Mouse (Mus musculus) forebrain, embryonic 15.5 days (tissue): ENCODE measurements at regions not wholly inside any gene's neighbourhood (a gene's known extent, or its start where the extent isn't known, plus 50 kb on each side); places are given as distances from the start of the nearest gene placed in this dataset.

Experiments
- ATAC-seq: fragments of 200-750 bp; cut with Nextera tagmentation; replicated peaks from 2 replicates; pipeline ENCODE4 v1.8.0; 2017; ENCODE audit warnings: mild to moderate bottlenecking, moderate TSS enrichment, moderate library complexity
- H3K27ac ChIP-seq: fragments of 300-500 bp; sonication (generic); replicated peaks from 2 replicates; pipeline ENCODE4 v1.5.1; 2015; ENCODE audit warnings: mild to moderate bottlenecking, inconsistent platforms
- H3K27me3 ChIP-seq: fragments of 300-500 bp; sonication (generic); 2 replicates; pipeline ENCODE4 v1.6.1; 2015; ENCODE audit warnings: inconsistent platforms
- H3K36me3 ChIP-seq: fragments of 300-500 bp; sonication (generic); 2 replicates; pipeline ENCODE4 v1.6.1; 2015; ENCODE audit warnings: mild to moderate bottlenecking, inconsistent platforms
- H3K4me1 ChIP-seq: fragments of 300-500 bp; sonication (generic); 2 replicates; pipeline ENCODE4 v1.6.1; 2015; ENCODE audit warnings: inconsistent platforms
- H3K4me2 ChIP-seq: fragments of 300-500 bp; sonication (generic); replicated peaks from 2 replicates; pipeline ENCODE4 v1.6.1; 2015; ENCODE audit warnings: mild to moderate bottlenecking, inconsistent platforms
- H3K4me3 ChIP-seq: fragments of 300-500 bp; sonication (generic); 2 replicates; pipeline ENCODE4 v1.5.1; 2015; ENCODE audit warnings: mild to moderate bottlenecking, inconsistent platforms
- H3K9ac ChIP-seq: fragments of 300-500 bp; sonication (generic); replicated peaks from 2 replicates; pipeline ENCODE4 v1.6.1; 2015; ENCODE audit warnings: mild to moderate bottlenecking, inconsistent platforms
- H3K9me3 ChIP-seq: fragments of 300-500 bp; sonication (generic); 2 replicates; pipeline ENCODE4 v1.6.1; 2016; ENCODE audit warnings: inconsistent platforms
- WGBS: fragments of 180-500 bp; shearing (Covaris S2); methylation state at CpG from one replicate; pipeline ENCODE4 v1.1.7; 2015; ENCODE audit warnings: mixed read lengths; 5-methylcytosine and 5-hydroxymethylcytosine counted together

- WGBS: 55% methylated on average over 8 of the region's 8 CpGs
- Histone ChIP-seq H3K4me1 (no peaks in the 10 kb centered on the region), H3K27ac (no peak overlapping the region), H3K4me3 (no peak overlapping the region), H3K9ac (no peak overlapping the region), H3K27me3 (no peaks in the 10 kb centered on the region), H3K36me3 (no peaks in the 10 kb centered on the region), H3K9me3 (no peaks in the 10 kb centered on the region), H3K4me2 (no peak overlapping the region)
- ATAC-seq: no peak
These were observed 412.1 kb upstream of the Itga1 start for GRCm38 (mm10) chr13:115513914-115514313.

GRCm38 (mm10) chr13:115512214-115512613 is 410.4 kb upstream of the Itga1 start:
- no peaks in the 10 kb centered on the region for H3K4me1 ChIP-seq
- no peaks in the 10 kb centered on the region for H3K9me3 ChIP-seq
- H3K27ac ChIP-seq: no peak overlapping the region
- H3K36me3 ChIP-seq: no peaks in the 10 kb centered on the region
- H3K27me3 ChIP-seq: no peaks in the 10 kb centered on the region
- ATAC-seq: no peak
- H3K4me2 ChIP-seq: no peak overlapping the region
- H3K4me3 ChIP-seq: no peak overlapping the region
- no peak overlapping the region for H3K9ac ChIP-seq

GRCm38 (mm10) chr13:115508646-115509045 is 406.9 kb upstream of the Itga1 start:
- Histone ChIP-seq H3K36me3 (no peaks in the 10 kb centered on the region), H3K9ac (no peak overlapping the region), H3K9me3 (peaks cover 5% of the 10 kb centered on the region), H3K4me2 (no peak overlapping the region), H3K4me1 (no peaks in the 10 kb centered on the region), H3K4me3 (no peak overlapping the region), H3K27ac (no peak overlapping the region), H3K27me3 (no peaks in the 10 kb centered on the region)
- WGBS: 48% methylated on average over 3 of the region's 3 CpGs
- ATAC-seq: no peak; the same call in 1 of the 2 replicates

- ATAC-seq: no peak
- no peak overlapping the region for H3K4me2 ChIP-seq
- H3K4me1 ChIP-seq: no peaks in the 10 kb centered on the region
- no peaks in the 10 kb centered on the region for H3K27me3 ChIP-seq
- 60% methylated on average over 4 of the region's 4 CpGs for WGBS
- no peaks in the 10 kb centered on the region for H3K36me3 ChIP-seq
- no peak overlapping the region for H3K4me3 ChIP-seq
- no peak overlapping the region for H3K9ac ChIP-seq
- H3K9me3 ChIP-seq: no peaks in the 10 kb centered on the region
- H3K27ac ChIP-seq: no peak overlapping the region
These were observed 392.6 kb upstream of the Itga1 start for GRCm38 (mm10) chr13:115494399-115494798.

- ATAC-seq: no peak
- Histone ChIP-seq H3K27me3 (no peaks in the 10 kb centered on the region), H3K36me3 (no peaks in the 10 kb centered on the region), H3K4me1 (no peaks in the 10 kb centered on the region), H3K9me3 (no peaks in the 10 kb centered on the region), H3K4me2 (no peak overlapping the region), H3K4me3 (no peak overlapping the region), H3K9ac (no peak overlapping the region), H3K27ac (no peak overlapping the region)
- WGBS: 48% methylated on average over 2 of the region's 2 CpGs
These were observed 374.1 kb upstream of the Itga1 start for GRCm38 (mm10) chr13:115475861-115476260.

GRCm38 (mm10) chr13:115465689-115466088 is 363.9 kb upstream of the Itga1 start:
- Histone ChIP-seq H3K36me3 (no peaks in the 10 kb centered on the region), H3K4me1 (no peaks in the 10 kb centered on the region), H3K9ac (no peak overlapping the region), H3K4me2 (no peak overlapping the region), H3K27ac (no peak overlapping the region), H3K9me3 (no peaks in the 10 kb centered on the region), H3K4me3 (no peak overlapping the region), H3K27me3 (no peaks in the 10 kb centered on the region)
- WGBS: 73% methylated on average over 6 of the region's 6 CpGs
- ATAC-seq: no peak

- H3K36me3 ChIP-seq: no peaks in the 10 kb centered on the region
- H3K9ac ChIP-seq: no peak overlapping the region
- ATAC-seq: no peak
- 5% methylated on average over 1 of the region's 1 CpGs for WGBS
- no peak overlapping the region for H3K4me3 ChIP-seq
- H3K27me3 ChIP-seq: no peaks in the 10 kb centered on the region
- no peak overlapping the region for H3K27ac ChIP-seq
- H3K4me2 ChIP-seq: no peak overlapping the region
- H3K9me3 ChIP-seq: no peaks in the 10 kb centered on the region
- H3K4me1 ChIP-seq: no peaks in the 10 kb centered on the region
These were observed 349.5 kb upstream of the Itga1 start for GRCm38 (mm10) chr13:115451244-115451643.

GRCm38 (mm10) chr13:115427091-115428033 is 325.6 kb upstream of the Itga1 start:
- H3K4me3 ChIP-seq: no peak overlapping the region
- H3K27ac ChIP-seq: no peak overlapping the region
- 0 out of 2 replicates have a peak, but pooled peaks have one; percentile 29 for ATAC-seq
- no peak overlapping the region for H3K9ac ChIP-seq
- WGBS: 19% methylated on average over 12 of the region's 12 CpGs
- H3K9me3 ChIP-seq: no peaks in the 10 kb centered on the region
- peaks cover 8% of the 10 kb centered on the region for H3K4me1 ChIP-seq
- H3K27me3 ChIP-seq: no peaks in the 10 kb centered on the region
- no peak overlapping the region for H3K4me2 ChIP-seq
- H3K36me3 ChIP-seq: no peaks in the 10 kb centered on the region

- ATAC-seq: no peak; the same call in 1 of the 2 replicates
These were observed 324.1 kb upstream of the Itga1 start for GRCm38 (mm10) chr13:115425610-115426562.

GRCm38 (mm10) chr13:115423761-115424160 is 322.0 kb upstream of the Itga1 start:
- H3K4me3 ChIP-seq: no peak overlapping the region
- WGBS: 81% methylated on average over 3 of the region's 3 CpGs
- H3K36me3 ChIP-seq: no peaks in the 10 kb centered on the region
- no peak overlapping the region for H3K4me2 ChIP-seq
- no peak overlapping the region for H3K27ac ChIP-seq
- H3K27me3 ChIP-seq: no peaks in the 10 kb centered on the region
- peaks cover 8% of the 10 kb centered on the region for H3K4me1 ChIP-seq
- H3K9me3 ChIP-seq: no peaks in the 10 kb centered on the region
- no peak overlapping the region for H3K9ac ChIP-seq
- no peak for ATAC-seq

More at GRCm38 (mm10) chr13:115425610-115426562, 324.1 kb upstream of the Itga1 start:
- Histone ChIP-seq H3K4me2 (no peak overlapping the region), H3K36me3 (no peaks in the 10 kb centered on the region), H3K27me3 (no peaks in the 10 kb centered on the region), H3K27ac (no peak overlapping the region), H3K9ac (no peak overlapping the region), H3K9me3 (no peaks in the 10 kb centered on the region), H3K4me3 (no peak overlapping the region), H3K4me1 (peaks cover 8% of the 10 kb centered on the region)
- 17% methylated on average over 8 of the region's 8 CpGs for WGBS

GRCm38 (mm10) chr13:115421483-115421882 is 319.7 kb upstream of the Itga1 start:
- Histone ChIP-seq H3K27ac (no peak overlapping the region), H3K9me3 (no peaks in the 10 kb centered on the region), H3K4me1 (no peaks in the 10 kb centered on the region), H3K27me3 (no peaks in the 10 kb centered on the region), H3K4me2 (no peak overlapping the region), H3K36me3 (no peaks in the 10 kb centered on the region), H3K9ac (no peak overlapping the region), H3K4me3 (no peak overlapping the region)
- peak; percentile 68; the same call in 1 of the 2 replicates for ATAC-seq
- WGBS: 13% methylated on average over 1 of the region's 1 CpGs

GRCm38 (mm10) chr13:115417829-115418228 is 316.1 kb upstream of the Itga1 start:
- Histone ChIP-seq H3K36me3 (no peaks in the 10 kb centered on the region), H3K9ac (no peak overlapping the region), H3K27ac (no peak overlapping the region), H3K9me3 (no peaks in the 10 kb centered on the region), H3K4me2 (no peak overlapping the region), H3K27me3 (no peaks in the 10 kb centered on the region), H3K4me1 (peaks cover 10% of the 10 kb centered on the region; the same call in 1 of the 2 replicates), H3K4me3 (no peak overlapping the region)
- ATAC-seq: no peak
- 51% methylated on average over 4 of the region's 4 CpGs for WGBS
